Mouse (Mus musculus): ENCODE measurements around the gene C1galt1. TPM values are rescaled to one million over a fixed set of nuclear protein-coding genes. Genes with fewer than 3 reads are reported as not detected.

C1galt1 gene
- polyA plus RNA-seq, 1 experiment, result 2.5 TPM

GRCm38 (mm10) chr6:7859161-7859560, 14.5 kb downstream of the C1galt1 start:
- TF ChIP-seq POLR2A (IDR thresholded peaks at IDR 0.05; ENCODE audit: low read depth, low read length) (no peak), CTCF (IDR thresholded peaks at IDR 0.05; ENCODE audit: extremely low read depth, insufficient read length, insufficient replicate concordance, low read depth, low read length) (no peak)
- Histone ChIP-seq H3K27ac (ENCODE audit: insufficient read depth, low read depth, low read length) (no peak overlapping the region), H3K27me3 (ENCODE audit: control insufficient read depth, insufficient read depth, low read length) (no peaks in the 10 kb centered on the region), H3K4me1 (ENCODE audit: control insufficient read depth, insufficient read depth, insufficient read length, low read length) (0 out of 2 replicates have a peak, but pooled peaks cover 3% of the 10 kb centered on the region), H3K36me3 (ENCODE audit: control insufficient read depth, insufficient read depth, low read length) (peaks cover 1% of the 10 kb centered on the region; the same call in 1 of the 2 replicates), H3K4me3 (ENCODE audit: low read depth, low read length) (no peak overlapping the region)
- 76% methylated on average over 3 of the region's 3 CpGs for WGBS

DNA sequence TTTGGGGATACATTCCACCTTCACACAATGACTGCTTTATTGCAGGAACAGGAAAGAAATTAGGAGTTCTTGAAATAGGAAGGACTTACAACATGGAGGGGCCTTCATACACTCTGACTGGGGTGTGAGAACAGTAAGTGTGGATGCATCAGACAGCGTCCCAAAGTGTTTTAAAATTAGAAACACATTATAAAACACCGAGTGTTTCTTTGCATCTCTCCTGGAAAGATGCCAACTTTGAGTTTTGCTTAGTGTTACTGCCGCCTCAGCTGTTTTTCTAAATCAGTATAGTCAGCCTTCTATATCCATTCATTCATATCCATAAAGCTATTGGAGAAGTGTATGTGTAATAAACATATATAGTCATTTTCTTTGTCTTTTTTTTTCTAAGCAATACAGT, 16.4 kb downstream of the C1galt1 start:
- TF ChIP-seq POLR2A (IDR thresholded peaks at IDR 0.05; ENCODE audit: low read depth, low read length) (no peak), CTCF (IDR thresholded peaks at IDR 0.05; ENCODE audit: extremely low read depth, insufficient read length, insufficient replicate concordance, low read depth, low read length) (no peak)
- Histone ChIP-seq H3K27me3 (ENCODE audit: control insufficient read depth, insufficient read depth, low read length) (no peaks in the 10 kb centered on the region), H3K4me3 (ENCODE audit: low read depth, low read length) (no peak overlapping the region), H3K36me3 (ENCODE audit: control insufficient read depth, insufficient read depth, low read length) (peaks cover 11% of the 10 kb centered on the region), H3K4me1 (ENCODE audit: control insufficient read depth, insufficient read depth, insufficient read length, low read length) (0 out of 2 replicates have a peak, but pooled peaks cover 3% of the 10 kb centered on the region), H3K27ac (ENCODE audit: insufficient read depth, low read depth, low read length) (no peak overlapping the region)
- 61% methylated on average over 3 of the region's 3 CpGs for WGBS

- Histone ChIP-seq H3K4me1 (ENCODE audit: control insufficient read depth, insufficient read depth, insufficient read length, low read length) (0 out of 2 replicates have a peak, but pooled peaks cover 3% of the 10 kb centered on the region), H3K4me3 (ENCODE audit: low read depth, low read length) (no peak overlapping the region), H3K36me3 (ENCODE audit: control insufficient read depth, insufficient read depth, low read length) (peaks cover 20% of the 10 kb centered on the region), H3K27ac (ENCODE audit: insufficient read depth, low read depth, low read length) (no peak overlapping the region), H3K27me3 (ENCODE audit: control insufficient read depth, insufficient read depth, low read length) (no peaks in the 10 kb centered on the region)
- TF ChIP-seq POLR2A (IDR thresholded peaks at IDR 0.05; ENCODE audit: low read depth, low read length) (no peak), CTCF (IDR thresholded peaks at IDR 0.05; ENCODE audit: extremely low read depth, insufficient read length, insufficient replicate concordance, low read depth, low read length) (no peak)
- WGBS, result 86% methylated on average over 4 of the region's 4 CpGs
Measured at GRCm38 (mm10) chr6:7863354-7863753, 18.7 kb downstream of the C1galt1 start.

DNA sequence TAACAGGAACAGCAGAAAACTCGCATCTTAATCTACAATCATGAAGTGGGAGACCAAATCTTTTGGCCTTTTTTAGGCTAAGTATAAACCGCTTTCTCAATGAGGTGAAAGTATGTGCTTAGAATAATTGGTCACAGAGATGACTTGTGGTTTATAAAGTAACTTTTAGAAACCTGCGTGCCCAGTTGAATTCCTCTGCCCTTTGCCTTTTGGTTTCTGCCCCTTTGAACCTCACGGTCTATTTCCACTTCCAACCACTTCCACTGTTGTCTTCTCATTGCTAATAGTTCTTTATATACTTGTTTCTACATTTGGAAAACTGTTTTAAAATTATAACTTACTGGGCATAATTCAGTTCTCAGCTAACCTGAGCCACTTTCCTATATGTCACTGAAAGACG, 32.2 kb downstream of the C1galt1 start:
- Histone ChIP-seq H3K4me3 (ENCODE audit: low read depth, low read length) (no peak overlapping the region), H3K27me3 (ENCODE audit: control insufficient read depth, insufficient read depth, low read length) (no peaks in the 10 kb centered on the region), H3K36me3 (ENCODE audit: control insufficient read depth, insufficient read depth, low read length) (peaks cover 5% of the 10 kb centered on the region), H3K27ac (ENCODE audit: insufficient read depth, low read depth, low read length) (no peak overlapping the region), H3K4me1 (ENCODE audit: control insufficient read depth, insufficient read depth, insufficient read length, low read length) (no peaks in the 10 kb centered on the region)
- TF ChIP-seq POLR2A (IDR thresholded peaks at IDR 0.05; ENCODE audit: low read depth, low read length), result no peak
- no peak for TF ChIP-seq CTCF (IDR thresholded peaks at IDR 0.05; ENCODE audit: extremely low read depth, insufficient read length, insufficient replicate concordance, low read depth, low read length)
- 88% methylated on average over 5 of the region's 5 CpGs for WGBS

GRCm38 (mm10) chr6:7881595-7882128, 37.0 kb downstream of the C1galt1 start:
- Histone ChIP-seq H3K36me3 (ENCODE audit: control insufficient read depth, insufficient read depth, low read length) (no peaks in the 10 kb centered on the region), H3K4me1 (ENCODE audit: control insufficient read depth, insufficient read depth, insufficient read length, low read length) (no peaks in the 10 kb centered on the region), H3K27ac (ENCODE audit: insufficient read depth, low read depth, low read length) (no peak overlapping the region), H3K4me3 (ENCODE audit: low read depth, low read length) (no peak overlapping the region), H3K27me3 (ENCODE audit: control insufficient read depth, insufficient read depth, low read length) (no peaks in the 10 kb centered on the region)
- 15% methylated on average over 1 of the region's 1 CpGs for WGBS
- TF ChIP-seq CTCF (IDR thresholded peaks at IDR 0.05; ENCODE audit: extremely low read depth, insufficient read length, insufficient replicate concordance, low read depth, low read length), result no peak
- TF ChIP-seq POLR2A (IDR thresholded peaks at IDR 0.05; ENCODE audit: low read depth, low read length), result no peak

- WGBS, result 39% methylated on average over 13 of the region's 13 CpGs
- Histone ChIP-seq H3K27ac (ENCODE audit: insufficient read depth, low read depth, low read length) (no peak overlapping the region), H3K4me1 (ENCODE audit: control insufficient read depth, insufficient read depth, insufficient read length, low read length) (no peaks in the 10 kb centered on the region), H3K36me3 (ENCODE audit: control insufficient read depth, insufficient read depth, low read length) (no peaks in the 10 kb centered on the region), H3K4me3 (ENCODE audit: low read depth, low read length) (no peak overlapping the region), H3K27me3 (ENCODE audit: control insufficient read depth, insufficient read depth, low read length) (no peaks in the 10 kb centered on the region)
- TF ChIP-seq CTCF (IDR thresholded peaks at IDR 0.05; ENCODE audit: extremely low read depth, insufficient read length, insufficient replicate concordance, low read depth, low read length) (no peak), POLR2A (IDR thresholded peaks at IDR 0.05; ENCODE audit: low read depth, low read length) (no peak)
Measured at GRCm38 (mm10) chr6:7882520-7882919, 37.9 kb downstream of the C1galt1 start.

- no peak for TF ChIP-seq POLR2A (IDR thresholded peaks at IDR 0.05; ENCODE audit: low read depth, low read length)
- TF ChIP-seq CTCF (IDR thresholded peaks at IDR 0.05; ENCODE audit: extremely low read depth, insufficient read length, insufficient replicate concordance, low read depth, low read length), result no peak
- H3K36me3 ChIP-seq (ENCODE audit: control insufficient read depth, insufficient read depth, low read length), result no peaks in the 10 kb centered on the region
- no peak overlapping the region for H3K27ac ChIP-seq (ENCODE audit: insufficient read depth, low read depth, low read length)
- WGBS, result 63% methylated on average over 5 of the region's 5 CpGs
- no peak overlapping the region for H3K4me3 ChIP-seq (ENCODE audit: low read depth, low read length)
- no peaks in the 10 kb centered on the region for H3K27me3 ChIP-seq (ENCODE audit: control insufficient read depth, insufficient read depth, low read length)
- H3K4me1 ChIP-seq (ENCODE audit: control insufficient read depth, insufficient read depth, insufficient read length, low read length), result no peaks in the 10 kb centered on the region
Measured at GRCm38 (mm10) chr6:7885994-7886684, 41.5 kb downstream of the C1galt1 start.
